Mouse (Mus musculus) testis, adult 2 months (tissue): ENCODE measurements at regions not wholly inside any gene's neighbourhood (a gene's known extent, or its start where the extent isn't known, plus 50 kb on each side); places are given as distances from the start of the nearest gene placed in this dataset.

Experiments used
- CTCF ChIP-seq: fragments of 200-500 bp; IDR thresholded peaks from 2 replicates; pipeline ENCODE4 v1.5.1; 2012; ENCODE audit warnings: low read depth, mild to moderate bottlenecking, inconsistent platforms, low read length, moderate library complexity; ENCODE audit not compliant: control insufficient read depth, insufficient read depth, insufficient replicate concordance
- POLR2A ChIP-seq: fragments of 200-500 bp; IDR thresholded peaks from 2 replicates; pipeline ENCODE4 v1.6.1; 2012; ENCODE audit warnings: low read depth, mild to moderate bottlenecking, inconsistent platforms, low read length, moderate library complexity; ENCODE audit not compliant: control insufficient read depth

DNA sequence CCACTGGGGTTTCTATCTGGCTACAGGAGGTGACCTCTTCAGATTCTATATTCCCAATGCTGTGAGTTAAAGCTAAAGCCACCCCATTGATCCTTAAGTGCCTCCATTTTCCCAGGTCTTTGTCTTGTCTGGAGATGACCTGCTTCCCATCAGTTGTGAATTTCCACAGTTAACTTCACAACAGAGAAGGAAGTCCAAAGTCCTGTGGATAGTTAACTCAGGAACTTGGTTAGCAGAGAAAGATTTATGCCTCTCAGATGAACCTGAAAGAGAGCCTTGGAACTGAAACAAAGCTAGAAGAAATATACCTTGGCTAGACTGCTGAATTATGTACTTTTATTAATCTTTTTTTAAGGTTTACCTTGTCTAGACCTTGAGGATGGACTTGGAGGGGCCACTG is 431.1 kb upstream of the Ube2e3 start:
- no peak for TF ChIP-seq CTCF
- TF ChIP-seq POLR2A = no peak
